Mouse (Mus musculus): Measurements from ENCODE around the gene Mdk.

Gene Mdk

DNA sequence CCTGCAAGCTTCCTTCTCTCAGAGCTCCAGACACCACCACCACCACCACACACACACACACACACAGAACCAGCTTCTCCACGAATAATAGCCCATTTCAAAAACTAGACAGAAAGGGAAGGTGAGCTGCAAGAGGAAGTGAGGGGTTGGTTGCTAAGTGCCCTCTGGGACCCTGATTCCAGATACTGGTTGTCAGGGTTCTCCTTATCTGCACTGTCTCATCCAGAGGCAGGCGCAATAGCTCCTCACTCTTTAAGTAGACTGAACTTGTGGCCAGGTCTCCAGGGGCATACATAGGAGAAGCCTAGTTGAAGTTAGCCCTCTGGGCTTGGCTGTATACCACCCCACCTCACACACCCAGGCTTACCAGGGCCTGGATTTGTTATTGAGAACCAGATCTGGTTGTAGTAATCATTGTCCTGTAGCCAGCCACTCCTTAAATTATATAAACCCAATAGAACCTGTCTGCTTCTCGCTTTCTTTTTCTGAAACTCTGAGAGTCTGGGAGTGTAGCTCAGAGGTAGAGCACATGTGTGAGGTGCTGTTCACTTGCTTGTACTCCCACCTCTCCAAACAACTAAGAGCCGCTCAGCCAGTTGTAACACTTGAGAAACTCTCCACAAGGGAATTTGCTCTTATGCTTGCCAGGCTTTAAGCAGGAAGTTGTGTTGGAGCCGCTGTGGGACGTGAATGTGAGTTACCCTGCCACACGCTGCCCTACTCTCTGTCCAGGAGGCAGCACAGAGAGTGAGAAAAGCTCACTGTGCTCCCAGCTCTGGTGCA, 18.6 kb downstream of the Mdk start:
- no peak for DNase-seq (ENCODE audit: extremely low spot score)

DNA sequence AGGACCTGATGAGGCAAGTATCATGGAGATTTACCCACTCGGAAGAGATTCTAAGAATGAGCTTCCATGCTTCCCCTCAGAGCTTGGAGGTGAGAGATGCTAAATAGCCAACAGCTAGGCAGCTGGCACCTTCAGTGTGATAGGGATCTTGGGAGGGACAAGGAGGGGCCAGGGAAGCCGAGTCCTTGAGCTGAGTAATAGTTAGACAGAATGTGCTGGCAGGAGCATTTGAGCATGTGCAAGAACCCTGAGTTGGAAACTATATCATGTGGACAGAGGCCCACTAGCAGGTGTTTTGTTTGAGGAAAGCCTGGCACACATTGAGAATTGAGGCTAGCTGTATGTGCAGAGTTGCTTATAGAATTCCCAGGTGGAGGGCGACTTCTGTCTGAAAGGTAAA, 19.5 kb downstream of the Mdk start:
- no peak for DNase-seq (ENCODE audit: extremely low spot score)

DNA sequence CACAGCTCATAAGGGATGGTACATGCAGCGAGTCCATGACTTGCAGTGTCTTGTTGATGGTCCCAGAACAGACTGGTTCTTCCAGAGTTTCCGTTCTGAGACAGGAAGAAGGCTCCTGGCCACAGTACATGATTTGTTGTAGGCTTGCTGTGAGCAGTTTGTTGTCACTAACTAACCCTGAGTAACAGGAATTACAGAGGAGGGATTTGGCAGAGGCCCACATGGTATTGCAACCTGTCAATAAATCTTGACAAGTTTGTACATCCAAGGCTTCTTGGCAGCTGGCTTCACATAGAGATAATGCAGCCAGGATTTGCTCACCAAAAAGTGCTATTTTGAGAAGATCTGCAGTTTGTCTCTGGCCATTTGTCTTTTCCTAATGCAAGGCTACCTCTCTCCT, 26.0 kb downstream of the Mdk start:
- no peak for DNase-seq (ENCODE audit: extremely low spot score)

DNA sequence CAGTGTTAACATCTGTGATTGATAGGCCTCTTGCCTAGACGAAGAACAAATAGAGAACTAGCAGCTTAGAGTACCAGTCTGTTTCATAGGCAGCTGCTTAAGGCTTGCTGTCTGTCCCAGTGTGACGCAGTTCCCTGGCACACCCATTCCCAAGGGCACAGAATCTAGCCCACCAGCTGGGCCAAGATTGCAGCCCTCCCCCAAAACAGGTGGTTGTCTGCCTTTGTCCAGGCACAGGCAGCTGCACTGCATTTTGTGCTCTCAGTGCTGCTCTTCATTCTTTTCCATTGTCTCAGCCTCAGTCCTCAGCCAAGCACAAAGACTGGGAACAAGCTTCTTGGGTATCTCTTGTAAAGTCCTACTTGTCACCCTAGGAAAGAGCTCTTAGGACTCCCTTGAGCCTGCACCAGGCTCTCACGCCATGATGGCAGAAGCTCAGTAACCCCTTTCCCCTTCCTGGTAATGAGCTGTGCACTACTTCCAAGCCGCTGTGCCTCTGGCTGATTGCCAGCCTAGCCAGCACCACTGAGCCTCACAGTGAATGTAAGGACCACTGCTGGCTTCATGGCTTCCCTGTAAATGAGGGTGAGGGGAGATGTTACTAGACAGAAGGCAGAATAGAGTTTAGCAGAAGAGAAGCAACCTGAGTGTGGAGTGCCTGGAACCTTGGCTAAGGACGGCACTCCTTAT, 27.3 kb downstream of the Mdk start:
- DNase-seq (ENCODE audit: extremely low spot score) = no peak

DNA sequence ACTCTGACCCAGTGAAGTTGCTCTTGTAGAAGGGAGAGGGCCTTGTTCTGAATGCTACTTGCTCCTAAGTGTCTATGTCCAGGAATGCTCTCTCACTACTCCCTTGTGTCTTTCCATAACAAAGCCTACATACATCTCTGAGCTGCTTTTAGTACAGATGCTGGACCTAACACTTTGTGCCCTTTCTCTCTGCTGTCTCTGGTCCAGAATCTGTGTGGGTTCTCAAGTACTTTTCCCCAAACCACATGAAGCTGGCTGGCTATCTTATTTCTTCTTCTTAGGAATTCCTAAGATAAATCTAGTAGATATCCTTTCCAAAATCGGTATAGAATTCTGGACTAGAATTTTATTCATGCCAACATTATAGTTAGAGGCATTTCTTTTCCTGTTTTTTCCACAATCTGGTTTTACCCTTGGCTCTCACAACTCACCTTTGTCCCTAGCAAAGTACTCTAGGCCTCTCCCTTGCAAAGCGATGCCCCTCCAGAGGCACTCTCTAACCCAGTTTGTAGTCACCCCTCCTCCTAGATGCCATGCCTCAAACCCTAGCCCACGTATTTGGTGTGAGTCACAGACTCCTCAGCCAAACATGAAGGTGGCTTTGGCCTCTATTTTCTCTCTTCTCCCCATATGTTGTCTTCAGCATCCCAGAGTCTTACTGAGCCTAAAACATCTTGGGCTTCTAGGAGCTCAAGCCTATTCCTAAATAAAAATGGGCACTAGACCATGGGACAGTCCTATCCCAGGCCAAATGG, 28.7 kb downstream of the Mdk start:
- DNase-seq (ENCODE audit: extremely low spot score) = no peak

DNA sequence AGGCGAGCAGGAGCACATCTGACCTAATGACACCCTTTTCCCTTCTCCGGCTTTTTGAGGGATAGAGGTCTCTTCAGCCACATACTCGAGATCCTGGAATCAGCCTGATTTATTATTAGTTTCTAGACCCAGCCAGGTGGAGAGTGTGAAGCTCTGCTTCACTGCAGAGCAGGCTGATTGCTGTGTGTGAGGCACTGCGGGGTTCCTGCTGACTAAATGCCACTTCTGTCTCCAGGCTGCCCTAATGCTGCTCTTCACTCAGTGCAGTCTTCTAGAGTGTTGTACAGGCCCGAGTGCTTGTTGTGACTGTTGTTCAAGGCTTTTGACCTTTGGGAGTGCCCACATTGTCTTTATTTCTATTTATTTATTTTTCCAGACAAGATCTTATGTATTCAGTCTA, 29.8 kb downstream of the Mdk start:
- no peak for DNase-seq (ENCODE audit: extremely low spot score)

DNA sequence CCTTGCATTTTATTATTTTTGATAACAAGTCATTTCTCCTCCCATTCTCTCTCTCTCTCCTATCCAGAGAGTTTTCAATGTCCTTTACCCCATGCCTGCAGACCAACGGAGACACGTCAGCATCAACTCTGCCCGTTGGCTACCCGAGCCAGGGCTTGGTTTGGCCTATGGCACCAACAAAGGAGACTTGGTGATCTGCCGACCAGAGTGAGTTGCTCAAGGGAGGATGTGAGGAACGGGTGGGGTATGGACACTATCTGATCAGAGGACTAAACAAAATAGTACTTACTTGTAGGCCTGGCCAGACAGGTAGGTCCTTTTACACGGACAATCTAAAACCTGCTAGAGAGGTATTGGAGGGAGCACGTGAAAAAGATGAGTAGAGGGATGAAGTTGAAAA, 31.7 kb downstream of the Mdk start:
- no peak for DNase-seq (ENCODE audit: extremely low spot score)

DNA sequence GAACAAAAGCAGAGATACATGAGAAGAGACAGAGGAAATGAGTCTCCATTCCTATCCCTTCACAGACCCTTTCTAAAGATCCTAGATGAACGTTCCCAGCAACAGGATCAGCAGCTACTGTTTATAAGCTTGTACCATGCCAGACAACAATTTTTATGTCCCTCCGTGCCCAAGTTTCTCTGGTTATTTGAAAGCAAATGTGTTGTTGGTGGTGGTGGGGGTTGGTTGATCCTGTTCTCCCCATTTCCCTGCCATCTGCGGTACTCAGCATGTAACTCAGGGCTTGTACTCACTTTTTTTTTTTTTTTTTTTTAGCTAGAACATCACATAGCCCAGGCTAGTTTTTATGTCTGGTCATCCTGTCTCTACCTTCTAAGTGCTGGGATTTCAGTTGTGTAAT, 33.0 kb downstream of the Mdk start:
- DNase-seq (ENCODE audit: extremely low spot score) = no peak

DNA sequence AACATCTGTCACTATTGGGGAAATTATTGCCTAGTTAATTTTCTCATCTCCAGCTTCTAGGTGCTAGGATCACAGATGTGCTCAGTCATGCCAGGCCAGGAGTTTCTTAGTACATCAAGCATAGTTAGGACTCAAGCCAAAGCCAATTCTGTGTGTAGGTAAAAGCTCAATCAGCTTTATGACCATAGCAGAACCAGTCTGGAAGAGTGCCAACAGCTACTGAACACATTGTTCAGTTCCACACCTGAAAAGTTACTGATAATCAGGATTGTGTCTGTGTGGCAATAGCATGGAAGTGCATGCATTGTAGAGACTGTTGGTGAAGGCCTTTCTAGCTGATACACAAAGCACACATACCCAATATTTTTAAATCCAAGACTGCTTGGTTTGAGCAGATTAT, 34.1 kb downstream of the Mdk start:
- no peak for DNase-seq (ENCODE audit: extremely low spot score)

DNA sequence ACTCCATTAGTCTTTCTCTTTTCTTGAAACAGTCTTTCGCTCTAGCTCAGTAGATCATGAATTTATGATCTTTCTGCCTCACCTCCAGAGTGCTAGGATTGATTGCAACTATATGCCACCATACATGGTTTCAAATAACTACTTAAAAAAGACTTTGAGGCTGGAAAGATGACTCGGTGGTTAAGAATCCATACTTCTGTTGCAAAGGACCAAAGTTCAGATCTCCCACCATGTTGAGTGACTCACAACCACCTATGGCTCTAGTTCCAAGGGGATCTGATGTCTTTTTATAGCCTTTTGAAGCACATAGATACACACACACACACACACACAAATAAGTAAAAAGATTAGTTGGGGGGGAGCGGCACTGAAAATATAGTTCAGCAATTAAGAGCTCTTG, 36.7 kb downstream of the Mdk start:
- no peak for DNase-seq (ENCODE audit: extremely low spot score)

DNA sequence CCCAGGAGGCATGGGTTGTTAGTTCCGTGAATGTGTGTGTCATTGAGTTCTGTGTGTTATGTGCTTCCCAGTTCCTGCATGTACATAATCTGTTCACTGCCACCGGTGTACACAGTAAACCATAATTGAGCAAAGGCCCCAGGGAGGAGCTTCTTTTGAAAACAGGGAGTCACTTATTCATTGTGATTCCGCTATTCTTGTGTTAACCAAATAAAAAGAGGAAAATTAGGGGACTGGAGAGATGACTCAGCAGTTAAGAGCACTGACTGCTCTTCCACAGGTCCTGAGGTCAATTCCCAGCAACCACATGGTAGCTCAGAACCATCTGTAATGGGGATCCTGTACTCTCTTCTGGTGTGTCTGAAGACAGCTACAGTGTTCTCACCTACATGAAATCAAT, 37.4 kb downstream of the Mdk start:
- DNase-seq (ENCODE audit: extremely low spot score) = no peak

DNA sequence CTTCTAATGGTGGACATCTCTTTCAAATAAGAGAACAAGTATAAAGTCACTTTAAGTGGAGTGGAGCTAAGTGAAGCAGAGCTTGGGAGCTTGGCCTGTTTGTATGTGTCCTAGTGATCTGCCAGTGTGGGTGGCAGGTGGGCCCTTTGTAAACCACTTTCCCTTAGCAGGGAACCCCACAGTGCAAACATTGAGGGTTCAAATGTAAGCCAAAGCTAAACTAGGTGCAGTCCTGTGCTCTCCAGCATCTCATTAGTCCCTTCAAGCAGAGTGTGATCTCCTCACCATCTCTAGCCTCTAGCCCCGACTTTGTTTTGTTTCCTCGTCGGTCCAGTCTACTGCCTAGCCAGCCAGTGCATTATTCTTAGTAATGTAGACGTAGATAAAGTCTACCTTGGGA, 47.5 kb downstream of the Mdk start:
- DNase-seq (ENCODE audit: extremely low spot score) = no peak

DNA sequence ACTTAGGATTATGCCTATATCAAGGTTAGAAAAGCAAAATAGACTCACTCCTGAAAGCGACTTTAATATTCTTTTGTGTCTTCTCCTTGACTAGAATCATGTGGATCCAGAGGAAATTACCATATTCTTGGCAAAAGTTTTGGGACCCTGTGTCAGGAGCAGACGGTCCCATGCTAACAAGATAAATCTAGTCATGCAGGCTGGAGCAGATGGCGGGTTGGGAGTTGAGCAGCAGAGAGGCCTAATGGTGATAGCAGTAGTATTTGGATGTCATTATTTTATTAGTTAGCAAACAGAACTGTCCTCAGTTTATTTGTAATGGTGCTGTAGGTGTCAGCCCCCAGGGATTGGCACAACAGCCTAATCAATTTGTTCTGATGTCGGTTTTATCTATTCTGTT, 48.1 kb downstream of the Mdk start:
- no peak for DNase-seq (ENCODE audit: extremely low spot score)

Data from embryo, embryonic 9.5 days (tissue).